Mouse (Mus musculus): Measurements from ENCODE around the gene Gm5751. TPM values are rescaled to one million over a fixed set of nuclear protein-coding genes. Genes with fewer than 3 reads are reported as not detected.
"Not testable (repeated sequence)": the region's sequence is repeated elsewhere in the genome, so short reads cannot be mapped to it uniquely, and the experiment has no call there.

The Gm5751 gene
- total and polyA plus RNA-seq, 3 experiments: 0.51 TPM; not detected in 2

DNA sequence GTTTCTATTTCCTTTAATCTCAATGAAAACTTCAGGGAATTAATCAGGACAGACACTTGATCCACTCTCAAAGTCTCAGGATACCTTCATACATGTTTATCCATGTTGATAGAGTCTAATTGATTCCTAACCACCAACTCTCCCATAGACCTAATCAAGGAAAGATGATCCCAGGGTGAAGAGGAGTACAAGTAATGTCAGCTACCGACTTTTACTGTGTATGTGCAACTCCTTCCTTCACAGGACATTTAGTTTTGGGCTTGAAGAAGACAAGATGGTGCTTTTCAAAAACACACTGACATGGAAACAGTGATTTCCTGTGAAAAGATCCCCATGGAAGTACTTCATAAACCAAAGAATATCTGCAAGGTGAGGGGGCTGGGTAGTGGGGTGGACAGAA is 30.4 kb upstream of the Gm5751 start, which contains the start of gene Gm6592:
Gene Gm6592, plus strand, starts transcription at position 301 of the 400 bp plus-strand sequence.
- no peaks in the 10 kb centered on the region for H3K9me3 ChIP-seq (replicated peaks; ENCODE audit: low read length)
- no peak for DNase-seq (ENCODE audit: extremely low read depth)
- no peak within 1 kb of the TSS for H3K9ac ChIP-seq (ENCODE audit: insufficient read depth, low read depth)
- dilution Hi-C loops (cut with MboI; ENCODE audit: extremely low pct_ligation_motif_present, extremely low pct_unique_long_range_greater_than_20kb, low sequenced_read_pairs) (no loop called here), in situ Hi-C loops (cut with MboI; ENCODE audit: low pct_ligation_motif_present, low pct_unique_long_range_greater_than_20kb, low sequenced_read_pairs) (no loop called here)
- no peaks in the 10 kb centered on the region for H3K4me1 ChIP-seq (ENCODE audit: control insufficient read depth in 1 of 2, insufficient read depth in 2 of 2)
- H3K36me3 ChIP-seq (replicated peaks in 1 of 2; ENCODE audit: control insufficient read depth in 1 of 2, insufficient read depth in 1 of 2, low read length in 1 of 2): no peaks in the 10 kb centered on the region
- TF ChIP-seq ZNF384 (IDR thresholded peaks at IDR 0.05; ENCODE audit: low read depth, low read length): no peak
- no peak for TF ChIP-seq ZKSCAN1 (IDR thresholded peaks at IDR 0.05; ENCODE audit: borderline replicate concordance, low read depth, low read length)
- TF ChIP-seq POLR2AphosphoS2 (IDR thresholded peaks at IDR 0.05; ENCODE audit: low read depth, low read length): no peak
- TF ChIP-seq CTCF (conservative IDR thresholded peaks at IDR 0.05 in 1 of 2, IDR thresholded peaks at IDR 0.05 in 1 of 2; ENCODE audit: low read depth in 2 of 2, low read length in 2 of 2): no peak
- no peak for TF ChIP-seq SIN3A (IDR thresholded peaks at IDR 0.05; ENCODE audit: low read length)
- no peak for TF ChIP-seq ZC3H11A (IDR thresholded peaks at IDR 0.05; ENCODE audit: low read depth, low read length)
- TF ChIP-seq EP300 (IDR thresholded peaks at IDR 0.05; ENCODE audit: low read length): no peak
- no peak for TF ChIP-seq ETS1 (conservative IDR thresholded peaks at IDR 0.05; ENCODE audit: low read depth, low read length)
- no peak for TF ChIP-seq E2F4 (IDR thresholded peaks at IDR 0.05; ENCODE audit: insufficient replicate concordance, low read depth, low read length)
- no peak for TF ChIP-seq USF2 (conservative IDR thresholded peaks at IDR 0.05; ENCODE audit: low read depth, low read length)
- TF ChIP-seq BHLHE40 (IDR thresholded peaks at IDR 0.05; ENCODE audit: low read depth, low read length): no peak
- TF ChIP-seq NELFE (IDR thresholded peaks at IDR 0.05; ENCODE audit: low read depth, low read length): no peak
- TF ChIP-seq MEF2A (IDR thresholded peaks at IDR 0.05; ENCODE audit: borderline replicate concordance, low read depth, low read length): no peak
- TF ChIP-seq RAD21 (IDR thresholded peaks at IDR 0.05; ENCODE audit: low read depth, low read length): no peak
- H3K79me2 ChIP-seq (replicated peaks; ENCODE audit: control insufficient read depth, extremely low read depth, insufficient read depth, poor library complexity, severe bottlenecking): no peaks in the 10 kb centered on the region
- no peak within 1 kb of the TSS for H3K4me3 ChIP-seq (replicated peaks in 1 of 3; ENCODE audit: low read depth in 2 of 3, low read length in 2 of 3, poor library complexity in 1 of 3)
- no peak within 1 kb of the TSS for H3K27ac ChIP-seq (ENCODE audit: insufficient read depth, low read depth)
- H3K27me3 ChIP-seq (replicated peaks): no peaks in the 10 kb centered on the region
- no peak within 1 kb of the TSS for H3K4me2 ChIP-seq (ENCODE audit: insufficient read depth, low read depth, poor library complexity, severe bottlenecking)

GRCm38 (mm10) chrX:8852486-8852885 is 21.6 kb upstream of the Gm5751 start:
- Histone ChIP-seq H3K27me3 (replicated peaks) (no peaks in the 10 kb centered on the region), H3K27ac (ENCODE audit: insufficient read depth, low read depth) (no peak overlapping the region), H3K4me1 (ENCODE audit: control insufficient read depth in 1 of 2, insufficient read depth in 2 of 2) (no peaks in the 10 kb centered on the region), H3K9ac (ENCODE audit: insufficient read depth, low read depth) (no peak overlapping the region), H3K4me3 (replicated peaks in 1 of 3; ENCODE audit: low read depth in 2 of 3, low read length in 2 of 3, poor library complexity in 1 of 3) (no peak overlapping the region), H3K4me2 (ENCODE audit: insufficient read depth, low read depth, poor library complexity, severe bottlenecking) (no peak overlapping the region), H3K9me3 (replicated peaks; ENCODE audit: low read length) (no peaks in the 10 kb centered on the region), H3K79me2 (replicated peaks; ENCODE audit: control insufficient read depth, extremely low read depth, insufficient read depth, poor library complexity, severe bottlenecking) (no peaks in the 10 kb centered on the region), H3K36me3 (replicated peaks in 1 of 2; ENCODE audit: control insufficient read depth in 1 of 2, insufficient read depth in 1 of 2, low read length in 1 of 2) (no peaks in the 10 kb centered on the region)
- dilution Hi-C loops (cut with MboI; ENCODE audit: extremely low pct_ligation_motif_present, extremely low pct_unique_long_range_greater_than_20kb, low sequenced_read_pairs) (no loop called here), in situ Hi-C loops (cut with MboI; ENCODE audit: low pct_ligation_motif_present, low pct_unique_long_range_greater_than_20kb, low sequenced_read_pairs) (no loop called here)
- TF ChIP-seq MAFK (IDR thresholded peaks at IDR 0.05; ENCODE audit: insufficient replicate concordance, low read length): no peak
- no peak for DNase-seq (ENCODE audit: extremely low read depth)

DNA sequence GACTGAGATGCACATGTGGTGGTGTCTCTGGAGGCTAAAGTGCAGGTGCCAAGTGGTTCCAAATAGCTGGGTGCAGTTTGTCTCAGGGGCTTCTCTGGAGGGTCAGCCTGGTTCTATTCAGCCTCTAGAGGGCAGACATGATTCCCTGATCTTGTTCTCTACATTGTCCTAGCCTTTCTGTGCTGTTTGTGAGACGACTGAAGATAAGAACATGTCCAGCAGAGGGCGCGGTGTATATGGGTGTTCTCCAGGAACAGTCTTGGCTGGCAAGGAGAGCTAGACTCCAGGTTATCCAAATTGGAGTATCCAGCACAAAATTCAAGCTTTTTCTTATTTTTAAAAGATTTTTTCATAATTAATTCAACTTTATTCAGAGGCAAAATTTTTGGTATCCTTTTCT is 9.7 kb upstream of the Gm5751 start:
- H3K4me2 ChIP-seq (ENCODE audit: insufficient read depth, low read depth, poor library complexity, severe bottlenecking); dilution Hi-C loops (cut with MboI; ENCODE audit: extremely low pct_ligation_motif_present, extremely low pct_unique_long_range_greater_than_20kb, low sequenced_read_pairs); in situ Hi-C loops (cut with MboI; ENCODE audit: low pct_ligation_motif_present, low pct_unique_long_range_greater_than_20kb, low sequenced_read_pairs); H3K27ac ChIP-seq (ENCODE audit: insufficient read depth, low read depth); H3K4me1 ChIP-seq (ENCODE audit: control insufficient read depth in 1 of 2, insufficient read depth in 2 of 2); H3K79me2 ChIP-seq (replicated peaks; ENCODE audit: control insufficient read depth, extremely low read depth, insufficient read depth, poor library complexity, severe bottlenecking); H3K9ac ChIP-seq (ENCODE audit: insufficient read depth, low read depth); H3K9me3 ChIP-seq (replicated peaks; ENCODE audit: low read length); H3K4me3 ChIP-seq (replicated peaks in 1 of 3; ENCODE audit: low read depth in 2 of 3, low read length in 2 of 3, poor library complexity in 1 of 3); H3K36me3 ChIP-seq (replicated peaks in 1 of 2; ENCODE audit: control insufficient read depth in 1 of 2, insufficient read depth in 1 of 2, low read length in 1 of 2); H3K27me3 ChIP-seq (replicated peaks): not testable (repeated sequence)
- peak; percentile 36 to 88; a peak in 3 of 4 replicates for TF ChIP-seq CTCF (conservative IDR thresholded peaks at IDR 0.05 in 1 of 2, IDR thresholded peaks at IDR 0.05 in 1 of 2; ENCODE audit: low read depth in 2 of 2, low read length in 2 of 2)
- peak; percentile 52 for TF ChIP-seq RAD21 (IDR thresholded peaks at IDR 0.05; ENCODE audit: low read depth, low read length)
- TF ChIP-seq SMC3 (IDR thresholded peaks at IDR 0.05; ENCODE audit: low read depth, low read length): peak; percentile 65
- DNase-seq (ENCODE audit: extremely low read depth): peak; percentile 81

Measured in CH12.LX (cell line).